ENCODE assay signal across 11 mouse cellular contexts in genomic region chr17:71693780-71694179, GRCm38 (mm10). TPM values are rescaled to one million over a fixed set of nuclear protein-coding genes. Genes with fewer than 3 reads are reported as not detected.
DNase-seq lines count a peak whose midpoint lies in the region; ATAC-seq and TF ChIP-seq lines count a peak whose summit lies in the region.
"Had no signal": no experiment of that assay in that cellular context is flagged by ENCODE, and none has a peak within 500 bp of the region (broad histone marks: within the 10 kb centered on the region; RNA-seq: fewer than 3 reads in every experiment).

No protein-coding gene starts in this region.

- no peaks in the 10 kb centered on the region for H3K9me3 ChIP-seq in lung, postnatal 0 days (ENCODE audit: low read length)
- H3K9me3 ChIP-seq: intestine, embryonic 15.5 days; midbrain, embryonic 12.5 days had no signal

- peak; percentile 57 for TF ChIP-seq CTCF in lung, postnatal 0 days (IDR thresholded peaks at IDR 0.05)

- H3K36me3 ChIP-seq in lung, postnatal 0 days (ENCODE audit: insufficient read depth, low read length) = no peaks in the 10 kb centered on the region
- H3K36me3 ChIP-seq: G1E; intestine, embryonic 15.5 days; midbrain, embryonic 12.5 days had no signal

- H3K4me3 ChIP-seq in lung, postnatal 0 days (ENCODE audit: low read depth, low read length) = no peak overlapping the region
- H3K4me3 ChIP-seq: intestine, embryonic 15.5 days; midbrain, embryonic 12.5 days had no signal

- H3K27ac ChIP-seq in lung, postnatal 0 days (ENCODE audit: low read length) = no peak overlapping the region
- H3K27ac ChIP-seq: intestine, embryonic 15.5 days; midbrain, embryonic 12.5 days had no signal

- H3K27me3 ChIP-seq in lung, postnatal 0 days (replicated peaks; ENCODE audit: insufficient read depth, low read length) = no peaks in the 10 kb centered on the region
- H3K27me3 ChIP-seq: intestine, embryonic 15.5 days; midbrain, embryonic 12.5 days had no signal

- H3K4me2 ChIP-seq in lung, postnatal 0 days (replicated peaks; ENCODE audit: low read depth, low read length) = no peak overlapping the region
- H3K4me2 ChIP-seq: intestine, embryonic 15.5 days; midbrain, embryonic 12.5 days had no signal

- 56% methylated on average over 8 of the region's 8 CpGs for WGBS in lung, postnatal 0 days

- H3K9ac ChIP-seq in lung, postnatal 0 days (replicated peaks; ENCODE audit: low read depth) = no peak overlapping the region
- H3K9ac ChIP-seq: intestine, embryonic 15.5 days; midbrain, embryonic 12.5 days had no signal

- intact Hi-C loops in gastrocnemius, postnatal 36 days (cut with DNase I) = no loop called here

- peaks cover 8% of the 10 kb centered on the region; the same call in 1 of the 2 replicates for H3K4me1 ChIP-seq in lung, postnatal 0 days (ENCODE audit: insufficient read depth, low read depth, low read length)
- H3K4me1 ChIP-seq: intestine, embryonic 15.5 days had no signal

- peak; percentile 50 to 57 for DNase-seq in cerebellum, postnatal 10 days
- no peak for DNase-seq in cerebellum, postnatal 4 days (ENCODE audit: low spot score in 2 of 2)
- no peak for DNase-seq in lung, postnatal 0 days (ENCODE audit: low spot score)
- DNase-seq in lung, postnatal 14 days = no peak
- peak; percentile 48 for DNase-seq in embryo, embryonic 10 days (ENCODE audit: low spot score)
- DNase-seq in natural killer cell, adult 2 months (ENCODE audit: low spot score in 2 of 2) = peak; percentile 10 to 20
- no peak for DNase-seq in spleen, adult 12 weeks (ENCODE audit: low spot score)
- DNase-seq in gastrocnemius, postnatal 36 days = no peak

- no peak for ATAC-seq in lung, postnatal 0 days
- ATAC-seq: intestine, embryonic 15.5 days had no signal

- TF ChIP-seq EP300 in lung, postnatal 0 days (IDR thresholded peaks at IDR 0.05) = no peak

RNA-seq across cellular contexts. Expression of gene Togaram2, which starts 20.7 kb away (rescaled TPM):
- polyA plus RNA-seq in lung, postnatal 0 days (2015; fragmentation: Nextera tagmentation; extraction: Ambion mirVana) = 6.3 and 9.1 TPM in 2 replicates
- 1 to 10 TPM; 2.4 to 2.6 TPM for total RNA-seq in gastrocnemius, postnatal 36 days (2021)
- polyA plus RNA-seq: G1E had no signal

RNA-seq across cellular contexts. Expression of gene Pcare, which starts 58.9 kb away (rescaled TPM):
- polyA plus RNA-seq in lung, postnatal 0 days (2015; fragmentation: Nextera tagmentation; extraction: Ambion mirVana) = not detected in 2 replicates
- total RNA-seq in gastrocnemius, postnatal 36 days (2021) = not detected
- polyA plus RNA-seq: G1E; intestine, embryonic 15.5 days; midbrain, embryonic 12.5 days had no signal

Comparison
In these comparisons a context has a peak if more than half of its experiments do, and no peak if none do; other contexts are left out.
1. DNase-seq: peak in cerebellum, postnatal 10 days (2 of 2), embryo, embryonic 10 days (single experiment) and natural killer cell, adult 2 months (2 of 2); none in cerebellum, postnatal 4 days (0 of 2), lung, postnatal 0 days (single experiment), lung, postnatal 14 days (single experiment), spleen, adult 12 weeks (single experiment) and gastrocnemius, postnatal 36 days (0 of 2).